Mouse (Mus musculus) spleen, embryonic (tissue): ENCODE results near the gene Gm20388.

Source experiments
- CTCF ChIA-PET: fragments of 350-600 bp; sonication (Branson Sonifier 250); formaldehyde crosslinking; loops from one replicate; lab custom pipeline; 2022; lab: Charles Lee

Gm20388 gene

GRCm38 (mm10) chr8:121892875-121893274 lies 1982.2 kb downstream of the Gm20388 start:
- CTCF ChIA-PET, result no interaction called here

- CTCF ChIA-PET, result no interaction called here
Observed at GRCm38 (mm10) chr8:121895910-121896309, 1985.3 kb downstream of the Gm20388 start.

DNA sequence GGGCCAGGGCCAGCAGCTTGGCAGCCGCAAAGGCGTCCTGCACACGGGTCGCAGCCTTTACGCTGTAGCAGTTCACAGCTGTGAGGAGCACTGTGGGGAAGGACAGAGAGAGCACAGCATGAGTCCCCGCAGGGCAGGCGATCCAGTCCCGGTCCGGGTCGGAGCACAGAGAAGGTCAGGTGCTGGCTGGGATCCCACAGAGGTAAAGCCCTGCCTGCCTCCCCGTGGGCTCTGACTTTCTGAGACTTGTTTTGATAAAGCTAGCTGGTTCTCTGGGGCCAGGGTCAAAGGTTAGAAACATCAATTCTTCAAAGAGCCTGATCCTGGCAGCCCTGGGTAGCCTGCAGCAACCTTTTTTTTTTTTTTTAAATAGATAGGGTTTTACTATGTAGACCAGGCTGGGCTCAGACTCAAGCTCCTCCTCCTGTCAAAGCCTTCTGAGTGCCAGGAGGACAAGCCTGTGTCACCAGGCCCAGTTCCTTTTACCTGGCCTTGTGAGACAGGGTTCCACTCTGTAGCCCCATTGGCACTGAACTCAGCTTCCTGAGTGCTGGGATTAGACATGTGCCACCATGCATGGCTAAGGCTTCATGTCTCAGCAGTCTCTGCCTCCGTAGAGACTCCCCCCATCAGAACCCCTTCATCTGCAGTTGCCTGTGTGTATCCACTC lies 1986.0 kb downstream of the Gm20388 start:
- CTCF ChIA-PET, result no interaction called here

DNA sequence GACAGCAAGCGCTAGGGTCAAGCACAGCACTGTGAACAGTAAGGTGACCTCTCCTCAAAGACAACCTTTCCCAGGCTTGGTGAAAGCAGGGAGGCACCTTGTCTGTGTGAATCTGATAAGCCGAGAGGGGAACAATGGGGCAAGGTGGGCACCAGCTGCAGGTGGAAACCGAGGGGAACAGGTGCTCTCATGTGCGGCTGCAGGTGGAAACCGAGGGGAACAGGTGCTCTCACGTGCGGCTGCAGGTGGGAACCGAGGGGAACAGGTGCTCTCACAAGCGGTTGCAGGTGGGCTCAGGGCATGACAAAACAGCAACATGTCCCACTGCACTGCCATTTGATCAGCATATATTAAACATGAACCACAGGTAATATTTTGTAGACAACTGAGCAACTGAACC lies 1986.6 kb downstream of the Gm20388 start:
- CTCF ChIA-PET, result no interaction called here

GRCm38 (mm10) chr8:121897871-121898381 lies 1987.3 kb downstream of the Gm20388 start:
- CTCF ChIA-PET, result no interaction called here

DNA sequence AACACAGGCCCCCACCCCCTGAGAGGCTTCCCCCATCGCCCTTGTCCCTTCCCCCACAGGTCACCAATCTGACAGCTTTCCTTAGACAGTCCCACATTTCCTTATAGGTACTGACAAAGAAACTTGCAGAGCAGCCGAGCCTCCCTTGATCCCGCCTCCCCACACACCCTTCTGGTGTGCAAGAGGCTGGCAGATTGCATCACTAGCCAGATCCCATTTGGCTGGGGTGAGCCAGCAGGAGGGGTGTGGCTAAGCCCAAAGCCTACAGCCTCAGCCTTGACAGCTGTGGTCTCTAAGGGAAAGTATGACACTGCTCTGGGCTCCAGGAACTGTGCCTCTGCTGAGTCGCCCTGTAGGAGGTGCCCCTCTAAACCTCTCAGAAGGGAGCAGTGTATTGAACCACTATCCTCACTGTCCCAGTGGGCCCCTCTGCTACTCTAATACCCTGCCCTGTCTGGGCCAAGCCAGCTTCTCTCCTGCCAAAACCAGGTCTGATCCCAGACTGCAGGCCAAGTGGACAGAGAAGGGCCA lies 1987.8 kb downstream of the Gm20388 start:
- CTCF ChIA-PET, result no interaction called here

GRCm38 (mm10) chr8:121899180-121900044 lies 1988.8 kb downstream of the Gm20388 start:
- CTCF ChIA-PET, result no interaction called here

DNA sequence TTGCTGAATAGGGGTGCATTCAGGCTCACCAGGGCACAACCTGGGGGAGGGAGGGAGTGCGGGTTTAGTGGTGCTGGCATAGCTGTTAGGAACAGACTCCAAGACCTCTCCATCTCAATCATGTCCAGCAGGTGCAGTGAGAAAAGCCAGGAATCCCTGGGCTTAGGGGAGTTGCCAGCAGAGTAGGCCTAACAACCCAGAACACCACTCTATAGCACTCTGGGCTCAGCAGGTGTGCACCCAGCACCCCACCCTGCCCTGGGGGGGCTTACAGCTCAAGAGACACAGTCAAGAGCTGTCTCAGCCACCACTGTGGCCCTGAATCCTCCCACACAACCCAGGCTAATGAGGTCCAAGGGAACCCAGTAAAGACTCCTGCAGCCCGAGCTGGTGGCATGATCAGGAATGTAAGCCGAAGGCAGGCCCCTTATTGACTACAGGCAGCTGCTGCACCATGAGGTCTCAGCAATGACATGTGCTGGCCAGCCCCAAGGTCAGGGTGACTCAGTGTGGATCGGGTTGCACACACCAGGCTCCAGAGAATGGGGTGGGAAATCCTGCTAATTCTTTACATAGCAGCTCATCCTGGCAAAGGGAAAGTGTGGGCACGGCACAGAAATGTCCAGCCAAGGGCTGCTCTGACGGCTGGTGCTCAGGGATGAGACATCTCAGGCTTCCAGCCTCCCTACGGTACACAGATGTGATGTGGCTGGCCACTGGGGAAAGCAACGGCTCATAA lies 1991.0 kb downstream of the Gm20388 start:
- CTCF ChIA-PET, result no interaction called here

GRCm38 (mm10) chr8:121903977-121904376 lies 1993.3 kb downstream of the Gm20388 start:
- CTCF ChIA-PET, result no interaction called here

GRCm38 (mm10) chr8:121904999-121905398 lies 1994.4 kb downstream of the Gm20388 start:
- CTCF ChIA-PET, result no interaction called here

- CTCF ChIA-PET, result no interaction called here
Observed at GRCm38 (mm10) chr8:121905420-121905819, 1994.8 kb downstream of the Gm20388 start.

- CTCF ChIA-PET, result no interaction called here
Observed at GRCm38 (mm10) chr8:121905864-121906263, 1995.2 kb downstream of the Gm20388 start.

- CTCF ChIA-PET, result interaction anchor here (0.5 to 0.7 kb wide), 4 partner anchors 57 to 1408 kb away, joined by 3 read pairs; no protein-coding TSS in a partner anchor
Observed at GRCm38 (mm10) chr8:121906542-121907512, 1996.2 kb downstream of the Gm20388 start.

- CTCF ChIA-PET, result interaction anchor here (0.5 to 3.6 kb wide), 4 partner anchors 47 to 204 kb away, joined by 3 to 26 read pairs (median 4); no protein-coding TSS in a partner anchor
Observed at GRCm38 (mm10) chr8:121907587-121908248, 1997.1 kb downstream of the Gm20388 start, which contains the start of gene Slc7a5. Gene Slc7a5, minus strand, starts transcription at chr8:121907694.

DNA sequence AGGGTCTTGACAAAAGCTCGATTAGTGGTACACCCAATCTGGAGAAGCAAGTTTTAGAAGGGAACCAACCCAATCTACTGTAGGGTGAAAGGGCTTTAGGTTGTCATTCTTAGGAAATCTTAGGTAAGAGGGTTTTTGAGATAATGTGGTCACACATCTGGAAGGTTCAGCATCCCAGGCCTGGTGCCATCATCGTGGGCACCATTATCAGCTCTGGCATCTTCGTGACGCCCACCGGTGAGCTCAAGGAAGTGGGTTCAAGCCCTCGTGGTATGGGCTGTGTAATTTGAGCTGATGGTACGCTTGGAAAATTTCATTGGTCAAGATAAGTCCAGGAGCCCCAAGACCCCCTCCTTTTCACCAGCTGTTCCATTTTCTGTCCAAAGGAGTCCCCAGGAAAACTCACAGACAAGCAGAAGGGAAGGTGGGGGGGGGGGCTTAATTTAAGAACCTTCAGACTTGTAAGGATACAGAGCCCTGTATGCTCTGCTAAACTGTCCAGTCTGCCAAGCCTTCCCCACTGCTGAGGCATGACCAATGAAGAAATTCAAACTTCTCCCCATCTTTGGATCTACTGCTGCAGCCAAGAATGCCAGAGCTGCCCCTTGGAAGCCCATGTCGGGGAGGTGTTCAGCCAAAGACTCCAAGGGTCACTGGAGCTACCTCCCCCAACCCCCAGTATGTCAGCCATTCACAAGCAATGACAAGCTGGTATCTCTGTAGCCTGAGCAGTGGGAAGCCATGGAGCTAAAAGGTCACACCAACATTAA lies 1997.9 kb downstream of the Gm20388 start:
- CTCF ChIA-PET, result interaction anchor here (0.6 to 3.6 kb wide), 3 partner anchors 48 to 1239 kb away, joined by 6 to 26 read pairs (median 11); no protein-coding TSS in a partner anchor

GRCm38 (mm10) chr8:121909148-121909541 lies 1998.5 kb downstream of the Gm20388 start:
- CTCF ChIA-PET, result interaction anchor here (0.6 to 3.6 kb wide), 3 partner anchors 58 to 1591 kb away, joined by 5 to 26 read pairs (median 11); no protein-coding TSS in a partner anchor

- CTCF ChIA-PET, result interaction anchor here (0.6 to 3.6 kb wide), 4 partner anchors 59 to 1592 kb away, joined by 3 to 26 read pairs (median 4); no protein-coding TSS in a partner anchor
Observed at GRCm38 (mm10) chr8:121909663-121910062, 1999.0 kb downstream of the Gm20388 start.

GRCm38 (mm10) chr8:121911400-121911799 lies 2000.8 kb downstream of the Gm20388 start:
- CTCF ChIA-PET, result no interaction called here
